Mouse (Mus musculus): ENCODE data around the gene Tnpo2. TPM values are rescaled to one million over a fixed set of nuclear protein-coding genes. Genes with fewer than 3 reads are reported as not detected.

Tnpo2 gene
- total RNA-seq, 2 experiments from 2014 or later: 165 to 171 TPM

- intact Hi-C loops (cut with DNase I): no loop called here
- peak; percentile 83 to 95 for DNase-seq (ENCODE audit: low spot score in 2 of 2)
Observed at GRCm38 (mm10) chr8:85025098-85025932, 11.4 kb upstream of the Tnpo2 start, which contains the start of gene Asna1. Gene Asna1, minus strand, starts transcription at chr8:85025281.

GRCm38 (mm10) chr8:85026670-85027515 lies 9.8 kb upstream of the Tnpo2 start, which contains the start of gene Trir:
Gene Trir, plus strand, starts transcription at chr8:85026823.
- peak; percentile 94 to 95 for DNase-seq (ENCODE audit: low spot score in 2 of 2)
- intact Hi-C loops (cut with DNase I): loop anchor here (2.0 kb wide), 1 partner anchor 52 kb away; no protein-coding TSS in a partner anchor

GRCm38 (mm10) chr8:85027516-85027855 lies 9.2 kb upstream of the Tnpo2 start:
- intact Hi-C loops (cut with DNase I): loop anchor here (2.0 kb wide), 1 partner anchor 53 kb away; no protein-coding TSS in a partner anchor
- no peak for DNase-seq (ENCODE audit: low spot score in 2 of 2)

GRCm38 (mm10) chr8:85027922-85028321 lies 8.8 kb upstream of the Tnpo2 start:
- intact Hi-C loops (cut with DNase I): loop anchor here (2.0 kb wide), 1 partner anchor 53 kb away; no protein-coding TSS in a partner anchor
- DNase-seq (ENCODE audit: low spot score in 2 of 2): no peak

GRCm38 (mm10) chr8:85029271-85029670 lies 7.4 kb upstream of the Tnpo2 start:
- intact Hi-C loops (cut with DNase I): no loop called here
- DNase-seq (ENCODE audit: low spot score in 2 of 2): no peak

GRCm38 (mm10) chr8:85032622-85033311 lies 3.9 kb upstream of the Tnpo2 start:
- DNase-seq (ENCODE audit: low spot score in 2 of 2): no peak
- intact Hi-C loops (cut with DNase I): no loop called here

- no peak for DNase-seq (ENCODE audit: low spot score in 2 of 2)
- intact Hi-C loops (cut with DNase I): no loop called here
Observed at GRCm38 (mm10) chr8:85033867-85034266, 2.8 kb upstream of the Tnpo2 start.

GRCm38 (mm10) chr8:85034764-85035163 lies 2.0 kb upstream of the Tnpo2 start:
- DNase-seq (ENCODE audit: low spot score in 2 of 2): peak; percentile 84 to 85
- intact Hi-C loops (cut with DNase I): no loop called here

GRCm38 (mm10) chr8:85035165-85035727 lies 1.5 kb upstream of the Tnpo2 start:
- intact Hi-C loops (cut with DNase I): no loop called here
- DNase-seq (ENCODE audit: low spot score in 2 of 2): no peak

- intact Hi-C loops (cut with DNase I): no loop called here
- peak in 1 of 2 experiments; percentile 42 for DNase-seq (ENCODE audit: low spot score in 2 of 2)
Observed at GRCm38 (mm10) chr8:85035728-85036310, 896 bp upstream of the Tnpo2 start.

- intact Hi-C loops (cut with DNase I): no loop called here
- DNase-seq (ENCODE audit: low spot score in 2 of 2): no peak
Observed at GRCm38 (mm10) chr8:85036381-85036717, 366 bp upstream of the Tnpo2 start.

- DNase-seq (ENCODE audit: low spot score in 2 of 2): no peak
- intact Hi-C loops (cut with DNase I): no loop called here
Observed at GRCm38 (mm10) chr8:85037366-85037680, 608 bp downstream of the Tnpo2 start.

GRCm38 (mm10) chr8:85037681-85038531 lies 1.2 kb downstream of the Tnpo2 start:
- peak; percentile 49 to 51 for DNase-seq (ENCODE audit: low spot score in 2 of 2)
- intact Hi-C loops (cut with DNase I): no loop called here

- DNase-seq (ENCODE audit: low spot score in 2 of 2): no peak
- intact Hi-C loops (cut with DNase I): no loop called here
Observed at GRCm38 (mm10) chr8:85043619-85044018, 6.9 kb downstream of the Tnpo2 start.

- intact Hi-C loops (cut with DNase I): no loop called here
- no peak for DNase-seq (ENCODE audit: low spot score in 2 of 2)
Observed at GRCm38 (mm10) chr8:85057367-85057766, 20.7 kb downstream of the Tnpo2 start.

- intact Hi-C loops (cut with DNase I): no loop called here
- peak; percentile 94 to 95 for DNase-seq (ENCODE audit: low spot score in 2 of 2)
Observed at GRCm38 (mm10) chr8:85059879-85060616, 23.3 kb downstream of the Tnpo2 start, which contains the start of gene Fbxw9. Gene Fbxw9, plus strand, starts transcription at chr8:85060055.

GRCm38 (mm10) chr8:85062603-85063002 lies 25.9 kb downstream of the Tnpo2 start:
- intact Hi-C loops (cut with DNase I): no loop called here

GRCm38 (mm10) chr8:85065213-85065612 lies 28.5 kb downstream of the Tnpo2 start:
- intact Hi-C loops (cut with DNase I): no loop called here
- no peak for DNase-seq (ENCODE audit: low spot score in 2 of 2)

More at GRCm38 (mm10) chr8:85062603-85063002, 25.9 kb downstream of the Tnpo2 start:
- no peak for DNase-seq (ENCODE audit: low spot score in 2 of 2)

All from left cerebral cortex, postnatal 14 days (tissue).